Mouse (Mus musculus) liver, adult 2 months (tissue): ENCODE measurements around the gene Wdr90.

ENCODE experiments used
- CTCF ChIP-seq: fragments of 200-500 bp; IDR thresholded peaks from 2 replicates; pipeline ENCODE4 v1.5.1; 2011; ENCODE audit warnings: low read depth, low read length, control low read depth
- POLR2A ChIP-seq: fragments of 200-500 bp; IDR thresholded peaks from 2 replicates; pipeline ENCODE4 v1.6.1; 2011; ENCODE audit warnings: low read length, control low read depth; ENCODE audit not compliant: insufficient read depth; ENCODE audit errors: extremely low read depth

- TF ChIP-seq CTCF (no peak), POLR2A (no peak)
Measured at GRCm38 (mm10) chr17:25842509-25842908, 18.8 kb downstream of the Wdr90 start.
